Mouse (Mus musculus): Measurements from ENCODE around the gene Tenm4. TPM values are rescaled to one million over a fixed set of nuclear protein-coding genes. Genes with fewer than 3 reads are reported as not detected.

Gene Tenm4
- polyA plus RNA-seq, 1 experiment from 2014 or later = 4.6 TPM

- Histone ChIP-seq H3K4me3 (ENCODE audit: low read depth, low read length) (no peak overlapping the region), H3K4me2 (replicated peaks; ENCODE audit: low read depth) (no peak overlapping the region), H3K27ac (ENCODE audit: low read depth, low read length) (no peak overlapping the region), H3K9me3 (ENCODE audit: control insufficient read depth) (no peaks in the 10 kb centered on the region), H3K9ac (ENCODE audit: low read depth, low read length) (no peak overlapping the region), H3K4me1 (replicated peaks; ENCODE audit: control insufficient read depth, insufficient read depth, low read length) (no peaks in the 10 kb centered on the region), H3K36me3 (ENCODE audit: control insufficient read depth, insufficient read depth) (no peaks in the 10 kb centered on the region), H3K27me3 (replicated peaks; ENCODE audit: control insufficient read depth, insufficient read depth, low read length) (no peaks in the 10 kb centered on the region)
- no peak for TF ChIP-seq CTCF (IDR thresholded peaks at IDR 0.05; ENCODE audit: low read depth)
- WGBS = 40% methylated on average over 9 of the region's 9 CpGs
- ATAC-seq = no peak
Observed at GRCm38 (mm10) chr7:96230720-96231241, 59.7 kb downstream of the Tenm4 start.

GRCm38 (mm10) chr7:96235847-96236246 lies 64.8 kb downstream of the Tenm4 start:
- Histone ChIP-seq H3K27ac (ENCODE audit: low read depth, low read length) (no peak overlapping the region), H3K4me2 (replicated peaks; ENCODE audit: low read depth) (no peak overlapping the region), H3K9me3 (ENCODE audit: control insufficient read depth) (no peaks in the 10 kb centered on the region), H3K4me3 (ENCODE audit: low read depth, low read length) (no peak overlapping the region), H3K9ac (ENCODE audit: low read depth, low read length) (no peak overlapping the region), H3K4me1 (replicated peaks; ENCODE audit: control insufficient read depth, insufficient read depth, low read length) (no peaks in the 10 kb centered on the region), H3K36me3 (ENCODE audit: control insufficient read depth, insufficient read depth) (no peaks in the 10 kb centered on the region), H3K27me3 (replicated peaks; ENCODE audit: control insufficient read depth, insufficient read depth, low read length) (no peaks in the 10 kb centered on the region)
- no peak for ATAC-seq
- no peak for TF ChIP-seq CTCF (IDR thresholded peaks at IDR 0.05; ENCODE audit: low read depth)
- 55% methylated on average over 6 of the region's 6 CpGs for WGBS

GRCm38 (mm10) chr7:96240661-96241060 lies 69.6 kb downstream of the Tenm4 start:
- no peaks in the 10 kb centered on the region for H3K27me3 ChIP-seq (replicated peaks; ENCODE audit: control insufficient read depth, insufficient read depth, low read length)
- no peaks in the 10 kb centered on the region for H3K36me3 ChIP-seq (ENCODE audit: control insufficient read depth, insufficient read depth)
- H3K4me2 ChIP-seq (replicated peaks; ENCODE audit: low read depth) = no peak overlapping the region
- no peaks in the 10 kb centered on the region for H3K9me3 ChIP-seq (ENCODE audit: control insufficient read depth)
- H3K9ac ChIP-seq (ENCODE audit: low read depth, low read length) = no peak overlapping the region
- H3K27ac ChIP-seq (ENCODE audit: low read depth, low read length) = no peak overlapping the region
- TF ChIP-seq CTCF (IDR thresholded peaks at IDR 0.05; ENCODE audit: low read depth) = no peak
- no peak overlapping the region for H3K4me3 ChIP-seq (ENCODE audit: low read depth, low read length)
- WGBS = 53% methylated on average over 2 of the region's 2 CpGs
- no peak for ATAC-seq
- no peaks in the 10 kb centered on the region for H3K4me1 ChIP-seq (replicated peaks; ENCODE audit: control insufficient read depth, insufficient read depth, low read length)

- H3K27me3 ChIP-seq (replicated peaks; ENCODE audit: control insufficient read depth, insufficient read depth, low read length) = no peaks in the 10 kb centered on the region
- 50% methylated on average over 4 of the region's 4 CpGs for WGBS
Observed at GRCm38 (mm10) chr7:96242328-96243185, 71.5 kb downstream of the Tenm4 start.

DNA sequence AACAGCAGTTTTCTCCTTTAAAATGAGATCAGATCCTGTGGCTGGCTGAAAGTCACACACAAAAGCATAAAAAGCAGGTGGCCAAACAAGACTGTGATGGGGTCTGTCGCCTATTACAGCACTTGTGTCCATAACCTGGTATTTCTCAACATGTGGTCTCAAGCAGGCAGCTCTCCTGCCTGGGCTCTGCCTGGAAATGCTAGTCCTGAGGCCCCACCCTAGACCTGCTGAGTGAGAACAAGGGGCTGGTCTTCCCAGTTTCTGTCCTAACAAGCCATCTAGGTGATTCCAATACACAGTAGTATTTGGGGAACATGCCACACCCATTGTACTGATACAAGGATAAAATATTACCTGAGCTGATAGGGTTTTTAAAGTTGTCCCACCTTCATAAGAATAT lies 73.8 kb downstream of the Tenm4 start:
- no peak overlapping the region for H3K4me3 ChIP-seq (ENCODE audit: low read depth, low read length)
- no peak overlapping the region for H3K9ac ChIP-seq (ENCODE audit: low read depth, low read length)
- no peak for ATAC-seq
- no peak overlapping the region for H3K4me2 ChIP-seq (replicated peaks; ENCODE audit: low read depth)
- H3K27ac ChIP-seq (ENCODE audit: low read depth, low read length) = no peak overlapping the region
- H3K9me3 ChIP-seq (ENCODE audit: control insufficient read depth) = no peaks in the 10 kb centered on the region
- TF ChIP-seq CTCF (IDR thresholded peaks at IDR 0.05; ENCODE audit: low read depth) = no peak
- H3K36me3 ChIP-seq (ENCODE audit: control insufficient read depth, insufficient read depth) = no peaks in the 10 kb centered on the region
- H3K27me3 ChIP-seq (replicated peaks; ENCODE audit: control insufficient read depth, insufficient read depth, low read length) = no peaks in the 10 kb centered on the region
- H3K4me1 ChIP-seq (replicated peaks; ENCODE audit: control insufficient read depth, insufficient read depth, low read length) = no peaks in the 10 kb centered on the region
- WGBS = 54% methylated on average over 1 of the region's 1 CpGs

More at GRCm38 (mm10) chr7:96242328-96243185, 71.5 kb downstream of the Tenm4 start:
- no peaks in the 10 kb centered on the region for H3K36me3 ChIP-seq (ENCODE audit: control insufficient read depth, insufficient read depth)
- H3K9ac ChIP-seq (ENCODE audit: low read depth, low read length) = no peak overlapping the region
- no peaks in the 10 kb centered on the region for H3K9me3 ChIP-seq (ENCODE audit: control insufficient read depth)
- H3K4me2 ChIP-seq (replicated peaks; ENCODE audit: low read depth) = no peak overlapping the region
- ATAC-seq = no peak
- no peak for TF ChIP-seq CTCF (IDR thresholded peaks at IDR 0.05; ENCODE audit: low read depth)
- H3K4me1 ChIP-seq (replicated peaks; ENCODE audit: control insufficient read depth, insufficient read depth, low read length) = no peaks in the 10 kb centered on the region
- H3K4me3 ChIP-seq (ENCODE audit: low read depth, low read length) = no peak overlapping the region
- no peak overlapping the region for H3K27ac ChIP-seq (ENCODE audit: low read depth, low read length)

DNA sequence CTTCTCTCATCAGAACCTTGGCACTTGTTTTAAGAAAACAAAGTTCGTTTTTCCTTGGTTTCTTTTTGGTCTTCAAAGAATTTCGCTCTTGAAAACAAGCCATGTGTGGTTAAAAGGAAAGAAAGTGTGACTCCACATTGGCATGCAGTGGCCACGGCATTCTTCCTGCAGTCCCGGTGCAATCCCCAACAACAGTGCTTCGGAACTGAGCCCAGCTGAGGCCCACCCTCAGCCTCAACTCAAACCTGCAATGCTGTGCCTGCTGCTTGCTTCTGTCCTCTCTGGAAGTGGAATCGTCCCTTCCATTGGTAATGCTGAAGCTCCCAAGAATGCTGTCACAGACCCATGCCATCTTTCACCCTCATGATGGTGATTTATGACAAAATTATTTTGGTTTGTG lies 88.6 kb downstream of the Tenm4 start:
- H3K9ac ChIP-seq (ENCODE audit: low read depth, low read length) = no peak overlapping the region
- H3K27ac ChIP-seq (ENCODE audit: low read depth, low read length) = no peak overlapping the region
- H3K9me3 ChIP-seq (ENCODE audit: control insufficient read depth) = no peaks in the 10 kb centered on the region
- no peak for ATAC-seq
- H3K36me3 ChIP-seq (ENCODE audit: control insufficient read depth, insufficient read depth) = no peaks in the 10 kb centered on the region
- H3K4me1 ChIP-seq (replicated peaks; ENCODE audit: control insufficient read depth, insufficient read depth, low read length) = no peaks in the 10 kb centered on the region
- H3K27me3 ChIP-seq (replicated peaks; ENCODE audit: control insufficient read depth, insufficient read depth, low read length) = no peaks in the 10 kb centered on the region
- no peak overlapping the region for H3K4me3 ChIP-seq (ENCODE audit: low read depth, low read length)
- H3K4me2 ChIP-seq (replicated peaks; ENCODE audit: low read depth) = no peak overlapping the region
- no peak for TF ChIP-seq CTCF (IDR thresholded peaks at IDR 0.05; ENCODE audit: low read depth)
- 89% methylated on average over 6 of the region's 6 CpGs for WGBS
